Mouse (Mus musculus): ENCODE results near the gene Kcnmb2. TPM values are rescaled to one million over a fixed set of nuclear protein-coding genes. Genes with fewer than 3 reads are reported as not detected.

Gene Kcnmb2
- polyA plus RNA-seq, 1 experiment from 2014 or later, result 4.7 TPM

- Histone ChIP-seq H3K27ac (ENCODE audit: low read length) (no peak overlapping the region), H3K9me3 (ENCODE audit: control insufficient read depth, low read depth, low read length) (no peaks in the 10 kb centered on the region), H3K4me2 (replicated peaks; ENCODE audit: low read depth, low read length) (no peak overlapping the region), H3K36me3 (ENCODE audit: control insufficient read depth, insufficient read depth, low read length) (no peaks in the 10 kb centered on the region), H3K4me3 (ENCODE audit: low read depth, low read length) (no peak overlapping the region), H3K27me3 (ENCODE audit: control insufficient read depth, insufficient read depth, low read length) (no peaks in the 10 kb centered on the region), H3K4me1 (ENCODE audit: control insufficient read depth, insufficient read depth, low read length) (0 out of 2 replicates have a peak, but pooled peaks cover 3% of the 10 kb centered on the region), H3K9ac (replicated peaks; ENCODE audit: low read depth, low read length) (no peak overlapping the region)
- ATAC-seq (ENCODE audit: insufficient number of reproducible peaks, insufficient read depth, low FRiP score, low read depth), result no peak
- WGBS, result 36% methylated on average over 5 of the region's 5 CpGs
These were observed 286.2 kb downstream of the Kcnmb2 start for GRCm38 (mm10) chr3:32188521-32188920.

GRCm38 (mm10) chr3:32188955-32189354 lies 286.6 kb downstream of the Kcnmb2 start:
- 88% methylated on average over 2 of the region's 2 CpGs for WGBS
- Histone ChIP-seq H3K4me1 (ENCODE audit: control insufficient read depth, insufficient read depth, low read length) (0 out of 2 replicates have a peak, but pooled peaks cover 3% of the 10 kb centered on the region), H3K36me3 (ENCODE audit: control insufficient read depth, insufficient read depth, low read length) (no peaks in the 10 kb centered on the region), H3K9me3 (ENCODE audit: control insufficient read depth, low read depth, low read length) (no peaks in the 10 kb centered on the region), H3K4me2 (replicated peaks; ENCODE audit: low read depth, low read length) (no peak overlapping the region), H3K27ac (ENCODE audit: low read length) (no peak overlapping the region), H3K9ac (replicated peaks; ENCODE audit: low read depth, low read length) (no peak overlapping the region), H3K27me3 (ENCODE audit: control insufficient read depth, insufficient read depth, low read length) (no peaks in the 10 kb centered on the region), H3K4me3 (ENCODE audit: low read depth, low read length) (no peak overlapping the region)
- ATAC-seq (ENCODE audit: insufficient number of reproducible peaks, insufficient read depth, low FRiP score, low read depth), result no peak

DNA sequence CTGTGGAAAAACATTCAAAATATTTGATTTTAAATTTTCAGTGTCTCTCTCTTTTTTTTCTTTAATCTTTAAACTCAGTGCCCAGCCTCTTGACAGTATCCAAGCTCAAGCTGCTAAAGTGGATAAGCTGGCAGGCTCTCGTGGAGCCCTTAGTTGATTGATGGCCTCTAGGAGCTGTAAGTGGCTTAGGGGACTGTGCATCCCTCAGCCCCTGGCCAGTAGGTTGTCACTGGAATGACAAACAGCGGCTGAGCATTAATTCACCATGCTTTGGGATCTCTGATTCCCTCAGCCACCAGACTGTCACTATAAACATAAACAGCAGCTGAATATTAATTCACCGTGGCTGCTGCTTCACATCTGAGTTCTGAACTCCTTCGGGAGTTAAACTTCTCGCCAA lies 287.6 kb downstream of the Kcnmb2 start:
- Histone ChIP-seq H3K9me3 (ENCODE audit: control insufficient read depth, low read depth, low read length) (no peaks in the 10 kb centered on the region), H3K4me1 (ENCODE audit: control insufficient read depth, insufficient read depth, low read length) (0 out of 2 replicates have a peak, but pooled peaks cover 3% of the 10 kb centered on the region), H3K27ac (ENCODE audit: low read length) (no peak overlapping the region), H3K9ac (replicated peaks; ENCODE audit: low read depth, low read length) (no peak overlapping the region), H3K4me3 (ENCODE audit: low read depth, low read length) (no peak overlapping the region), H3K27me3 (ENCODE audit: control insufficient read depth, insufficient read depth, low read length) (no peaks in the 10 kb centered on the region), H3K4me2 (replicated peaks; ENCODE audit: low read depth, low read length) (no peak overlapping the region), H3K36me3 (ENCODE audit: control insufficient read depth, insufficient read depth, low read length) (no peaks in the 10 kb centered on the region)
- ATAC-seq (ENCODE audit: insufficient number of reproducible peaks, insufficient read depth, low FRiP score, low read depth), result no peak
- 32% methylated on average over 5 of the region's 5 CpGs for WGBS

DNA sequence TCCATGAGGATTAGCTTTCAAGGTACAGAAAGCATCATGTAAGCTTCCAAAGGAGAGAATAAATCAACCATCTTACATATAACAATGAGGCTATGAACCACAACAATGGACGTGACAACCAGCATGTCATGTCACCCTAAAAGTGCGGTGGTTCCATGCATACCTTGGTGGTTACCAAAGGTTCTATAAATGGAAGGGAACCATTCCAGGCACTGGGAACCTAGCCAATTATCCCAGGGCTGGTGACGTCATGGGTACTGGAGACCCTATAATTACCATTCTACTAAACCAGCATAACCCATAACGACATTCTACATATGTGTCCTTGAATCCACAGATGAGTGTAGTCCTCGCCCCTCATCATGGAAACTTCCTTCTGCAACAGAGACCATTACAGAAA lies 291.7 kb downstream of the Kcnmb2 start:
- 89% methylated on average over 5 of the region's 5 CpGs for WGBS
- H3K36me3 ChIP-seq (ENCODE audit: control insufficient read depth, insufficient read depth, low read length), result no peaks in the 10 kb centered on the region
- no peak for ATAC-seq (ENCODE audit: insufficient number of reproducible peaks, insufficient read depth, low FRiP score, low read depth)
- no peak overlapping the region for H3K4me3 ChIP-seq (ENCODE audit: low read depth, low read length)
- H3K4me2 ChIP-seq (replicated peaks; ENCODE audit: low read depth, low read length), result no peak overlapping the region
- H3K27me3 ChIP-seq (ENCODE audit: control insufficient read depth, insufficient read depth, low read length), result no peaks in the 10 kb centered on the region
- no peak overlapping the region for H3K9ac ChIP-seq (replicated peaks; ENCODE audit: low read depth, low read length)
- H3K27ac ChIP-seq (ENCODE audit: low read length), result no peak overlapping the region
- H3K4me1 ChIP-seq (ENCODE audit: control insufficient read depth, insufficient read depth, low read length), result no peaks in the 10 kb centered on the region
- H3K9me3 ChIP-seq (ENCODE audit: control insufficient read depth, low read depth, low read length), result no peaks in the 10 kb centered on the region

- no peak for ATAC-seq (ENCODE audit: insufficient number of reproducible peaks, insufficient read depth, low FRiP score, low read depth)
- Histone ChIP-seq H3K27me3 (ENCODE audit: control insufficient read depth, insufficient read depth, low read length) (no peaks in the 10 kb centered on the region), H3K4me3 (ENCODE audit: low read depth, low read length) (no peak overlapping the region), H3K9ac (replicated peaks; ENCODE audit: low read depth, low read length) (no peak overlapping the region), H3K27ac (ENCODE audit: low read length) (no peak overlapping the region), H3K9me3 (ENCODE audit: control insufficient read depth, low read depth, low read length) (no peaks in the 10 kb centered on the region), H3K4me1 (ENCODE audit: control insufficient read depth, insufficient read depth, low read length) (no peaks in the 10 kb centered on the region), H3K4me2 (replicated peaks; ENCODE audit: low read depth, low read length) (no peak overlapping the region), H3K36me3 (ENCODE audit: control insufficient read depth, insufficient read depth, low read length) (no peaks in the 10 kb centered on the region)
- 72% methylated on average over 2 of the region's 2 CpGs for WGBS
These were observed 324.4 kb downstream of the Kcnmb2 start for GRCm38 (mm10) chr3:32226755-32227154.

GRCm38 (mm10) chr3:32236766-32237165 lies 334.5 kb downstream of the Kcnmb2 start:
- Histone ChIP-seq H3K4me3 (ENCODE audit: low read depth, low read length) (no peak overlapping the region), H3K9me3 (ENCODE audit: control insufficient read depth, low read depth, low read length) (no peaks in the 10 kb centered on the region), H3K4me1 (ENCODE audit: control insufficient read depth, insufficient read depth, low read length) (no peaks in the 10 kb centered on the region), H3K27ac (ENCODE audit: low read length) (no peak overlapping the region), H3K27me3 (ENCODE audit: control insufficient read depth, insufficient read depth, low read length) (no peaks in the 10 kb centered on the region), H3K4me2 (replicated peaks; ENCODE audit: low read depth, low read length) (no peak overlapping the region), H3K36me3 (ENCODE audit: control insufficient read depth, insufficient read depth, low read length) (no peaks in the 10 kb centered on the region), H3K9ac (replicated peaks; ENCODE audit: low read depth, low read length) (no peak overlapping the region)
- ATAC-seq (ENCODE audit: insufficient number of reproducible peaks, insufficient read depth, low FRiP score, low read depth), result no peak
- 61% methylated on average over 5 of the region's 5 CpGs for WGBS

Data from stomach, embryonic 14.5 days (tissue).